Mouse (Mus musculus) C2C12 (cell line): Measurements from ENCODE around the gene Ugt1a10.

Experiments used
- CTCF ChIP-seq: IDR thresholded peaks from one replicate; pipeline ENCODE4 v1.5.1; 2011; ENCODE audit not compliant: control insufficient read depth, insufficient read depth, insufficient read length
- MAX ChIP-seq: IDR thresholded peaks from one replicate; pipeline ENCODE4 v1.6.1; 2011; ENCODE audit warnings: mild to moderate bottlenecking, control low read depth
- MYOD1 ChIP-seq: IDR thresholded peaks from one replicate; pipeline ENCODE4 v1.6.1; 2011; ENCODE audit warnings: low read depth; ENCODE audit not compliant: control insufficient read depth, insufficient read length
- MYOG ChIP-seq: IDR thresholded peaks from one replicate; pipeline ENCODE4 v1.6.1; 2011; ENCODE audit not compliant: control insufficient read depth, insufficient read length; ENCODE audit errors: extremely low read depth
- USF1 ChIP-seq: IDR thresholded peaks from one replicate; pipeline ENCODE4 v1.6.1; 2011; ENCODE audit warnings: low read depth, mild to moderate bottlenecking, control low read depth, moderate library complexity

DNA sequence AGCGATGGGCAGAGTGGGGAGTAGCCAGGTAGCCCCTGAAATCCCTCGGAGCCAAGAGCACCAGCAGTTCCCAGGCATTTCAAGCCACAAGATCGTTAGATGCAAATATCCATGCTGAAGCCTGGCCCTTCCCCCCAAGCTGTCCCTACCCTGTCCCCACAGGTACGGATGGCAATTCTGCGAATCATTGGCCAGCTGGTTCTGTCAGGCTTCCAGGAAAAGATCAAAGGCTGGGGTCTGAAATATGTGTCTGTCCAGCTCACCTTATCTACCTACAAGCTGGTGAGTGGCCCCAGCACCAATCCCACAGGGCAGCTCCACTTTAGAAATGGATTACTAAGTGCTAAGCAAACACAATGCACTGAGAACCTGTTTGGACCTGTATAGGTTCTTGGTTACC lies 182.1 kb downstream of the Ugt1a10 start:
- no peak for TF ChIP-seq CTCF
- no peak for TF ChIP-seq MYOG
- no peak for TF ChIP-seq USF1
- no peak for TF ChIP-seq MAX
- TF ChIP-seq MYOD1 = no peak
